ENCODE assay signal across 16 mouse cellular contexts in the genomic region with DNA sequence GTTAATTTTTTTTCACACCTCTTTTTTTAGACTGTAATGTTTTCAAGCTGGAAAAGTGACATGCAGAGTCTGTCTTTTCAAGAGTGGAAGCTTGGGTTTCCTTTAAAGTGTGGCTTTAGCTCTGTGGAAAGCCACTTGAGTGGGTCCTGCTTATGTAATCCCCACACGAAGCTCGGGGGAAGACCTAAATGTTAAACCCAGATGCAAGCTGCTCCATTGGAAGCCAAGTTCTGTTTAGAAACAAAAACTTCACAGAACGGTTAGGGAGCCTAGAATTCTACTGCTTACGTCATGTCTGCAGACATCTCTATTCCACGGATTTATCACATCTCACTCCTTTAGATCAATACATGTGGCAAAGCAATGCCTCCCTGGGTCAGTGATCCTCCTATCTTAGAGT.
"Had no signal": no experiment of that assay in that cellular context is flagged by ENCODE, and none has a peak within 500 bp of the region (broad histone marks: within the 10 kb centered on the region; RNA-seq: fewer than 3 reads in every experiment).

No protein-coding gene starts in this region.

- H3K4me1 ChIP-seq: liver, embryonic 15.5 days; lung, embryonic 15.5 days; megakaryocyte, embryonic 14.5 days; midbrain, embryonic 13.5 days; midbrain, embryonic 15.5 days; neural tube, embryonic 12.5 days; stomach, embryonic 15.5 days had no signal

- H3K27ac ChIP-seq: liver, embryonic 15.5 days; lung, embryonic 15.5 days; macrophage; midbrain, embryonic 13.5 days; midbrain, embryonic 15.5 days; neural tube, embryonic 12.5 days; stomach, embryonic 15.5 days; stomach, postnatal 0 days had no signal

- DNase-seq: liver, postnatal 0 days; lung, adult 2 months; lung, postnatal 14 days; lung, postnatal 36 days; thymus, adult 18-20 months; thymus, postnatal 14 days; thymus, postnatal 36 days had no signal

- H3K4me3 ChIP-seq: liver, embryonic 15.5 days; lung, embryonic 15.5 days; megakaryocyte, embryonic 14.5 days; midbrain, embryonic 13.5 days; midbrain, embryonic 15.5 days; neural tube, embryonic 12.5 days; stomach, embryonic 15.5 days had no signal
